Comparison of ENCODE assay signal across 8 mouse cellular contexts in the genomic region with DNA sequence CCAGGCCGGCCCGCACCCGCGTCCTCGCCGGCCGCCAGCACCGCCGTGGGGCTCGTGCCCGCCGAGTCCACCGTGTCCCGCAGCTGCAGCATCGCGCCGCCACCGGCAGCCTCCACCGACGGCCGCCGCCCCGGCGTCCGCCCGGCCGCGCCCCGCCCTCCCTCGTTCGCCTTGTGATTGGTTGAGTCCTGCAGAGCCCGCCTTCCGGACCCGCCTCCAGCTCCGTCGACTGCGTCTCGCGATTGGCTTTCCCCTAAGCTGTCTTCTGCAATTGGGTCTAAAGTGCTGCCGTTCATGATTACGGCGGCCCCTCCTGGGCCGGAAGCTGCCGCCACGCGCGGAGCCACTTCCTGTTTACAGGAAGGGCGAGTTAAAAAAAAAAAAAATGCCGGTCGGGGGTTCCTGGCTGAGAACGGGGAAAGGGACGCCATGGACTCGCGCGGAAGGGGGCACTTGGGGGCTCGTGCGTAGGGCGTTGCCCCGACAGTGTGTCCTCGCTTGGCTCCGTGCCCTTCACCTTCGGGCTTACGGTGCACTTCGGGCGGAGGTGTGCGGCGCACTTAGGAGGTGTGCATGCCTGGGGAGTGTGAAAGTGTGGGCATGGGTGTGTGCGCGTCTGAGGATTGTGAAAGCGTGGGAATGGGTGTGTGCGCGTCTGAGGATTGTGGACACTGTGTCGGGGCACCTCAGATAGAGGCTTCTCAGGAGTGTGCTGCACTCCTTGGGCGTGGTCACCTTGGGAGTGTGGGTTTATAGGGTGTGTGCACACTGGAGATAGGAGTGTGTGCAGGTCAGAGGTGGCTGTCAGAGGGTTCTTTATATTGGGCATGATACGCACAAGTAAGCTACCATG. TPM values are rescaled to one million over a fixed set of nuclear protein-coding genes. Genes with fewer than 3 reads are reported as not detected.
DNase-seq lines count a peak whose midpoint lies in the region; ATAC-seq lines count a peak whose summit lies in the region.

A gene (minus strand): TSS at position 129 of the 853 bp plus-strand sequence.

- peak; percentile 95 for ATAC-seq in inflammation-experienced regulatory T-cells, adult 6 months
- peak; percentile 78 for ATAC-seq in megakaryocyte-erythroid progenitor cell, adult 5-6 weeks (replicated peaks; ENCODE audit: low FRiP score, low TSS enrichment, poor library complexity, severe bottlenecking)

- intact Hi-C loops in gastrocnemius, postnatal 14 days (cut with DNase I; ENCODE audit: low total_unique reads) = no loop called here
- intact Hi-C loops in left cerebral cortex, postnatal 10 days (cut with DNase I) = no loop called here

- peak; percentile 97 to 99 for DNase-seq in adrenal gland, adult (ENCODE audit: inconsistent age in 2 of 2, low spot score in 1 of 2)
- DNase-seq in embryo, embryonic 10.5 days (ENCODE audit: low spot score) = peak; percentile 96
- peak; percentile 97 for DNase-seq in gastrocnemius, postnatal 14 days
- peak; percentile 96 to 98 for DNase-seq in left cerebral cortex, postnatal 10 days (ENCODE audit: extremely low spot score in 1 of 2, low spot score in 2 of 2)
- peak; percentile 97 for DNase-seq in right cerebral cortex, postnatal 25 days
- peak; percentile 97 for DNase-seq in urinary bladder, postnatal 4 days (ENCODE audit: low spot score in 2 of 2)

RNA-seq across cellular contexts. Expression of the gene that starts here (rescaled TPM):
- 10 to 100 TPM; 81.7 to 84.5 TPM for total RNA-seq in gastrocnemius, postnatal 14 days (2021)
- polyA plus RNA-seq in inflammation-experienced regulatory T-cells, adult 6 months (2017; shearing (Covaris generic)) = 10 to 100 TPM; 21.9 to 30.4 (median 25.3) TPM
- 100 to 1,000 TPM; 136 to 140 TPM for total RNA-seq in left cerebral cortex, postnatal 10 days (2021)
- total RNA-seq in megakaryocyte-erythroid progenitor cell, adult 5-6 weeks (2014; fragmentation: Nextera tagmentation) = 67.6 and 82.8 TPM in 2 replicates
- 39.9 and 49.6 TPM in 2 replicates for total RNA-seq in megakaryocyte-erythroid progenitor cell, adult 5-6 weeks (2017)

Comparison
In these comparisons a context has a peak if more than half of its experiments do, and no peak if none do; other contexts are left out.
1. Peak in every context shown above with its lines: DNase-seq and ATAC-seq.